Comparison of ENCODE assay signal across 14 mouse cellular contexts in genomic region chr2:51070902-51071301, GRCm38 (mm10).
"Had no signal": no experiment of that assay in that cellular context is flagged by ENCODE, and none has a peak within 500 bp of the region (broad histone marks: within the 10 kb centered on the region; RNA-seq: fewer than 3 reads in every experiment).

No protein-coding gene starts in this region.

- H3K9ac ChIP-seq: limb, embryonic 13.5 days; liver, embryonic 14.5 days; neural tube, embryonic 13.5 days; stomach, embryonic 15.5 days had no signal

- H3K36me3 ChIP-seq: limb, embryonic 13.5 days; neural tube, embryonic 13.5 days; stomach, embryonic 15.5 days had no signal

- H3K9me3 ChIP-seq: limb, embryonic 13.5 days; neural tube, embryonic 13.5 days; stomach, embryonic 15.5 days had no signal

- H3K27ac ChIP-seq: layer of hippocampus, adult 2 months; limb, embryonic 13.5 days; liver, embryonic 14.5 days; neural tube, embryonic 13.5 days; stomach, embryonic 15.5 days had no signal

- H3K4me3 ChIP-seq: layer of hippocampus, adult 2 months; limb, embryonic 13.5 days; neural tube, embryonic 13.5 days; stomach, embryonic 15.5 days had no signal

- DNase-seq: kidney, postnatal 10 days; kidney, postnatal 4 days; left cerebral cortex, postnatal 4 days; lung, adult 18-20 months; retina, postnatal 1 day; right cerebral cortex, postnatal 4 days; spleen, adult 18-20 months; thymus, adult 2 months; thymus, postnatal 36 days had no signal

- H3K4me2 ChIP-seq: limb, embryonic 13.5 days; neural tube, embryonic 13.5 days; stomach, embryonic 15.5 days had no signal

- H3K27me3 ChIP-seq: limb, embryonic 13.5 days; neural tube, embryonic 13.5 days; stomach, embryonic 15.5 days had no signal

- H3K4me1 ChIP-seq: stomach, embryonic 15.5 days had no signal
